Mouse (Mus musculus) CD4-positive, CD25-positive, alpha-beta regulatory T cell, adult 2 months (primary cell): ENCODE data around the gene Gm11639.
"Not testable (repeated sequence)": the region's sequence is repeated elsewhere in the genome, so short reads cannot be mapped to it uniquely, and the experiment has no call there.

ENCODE experiments used
- DNase-seq: peaks from one replicate; pipeline ENCODE4 v3.0.0-alpha.2; 2012; ENCODE audit warnings: low read depth, low spot score

Gene Gm11639

GRCm38 (mm10) chr11:105112448-105112847 is 426.9 kb downstream of the Gm11639 start:
- DNase-seq: not testable (repeated sequence)

DNA sequence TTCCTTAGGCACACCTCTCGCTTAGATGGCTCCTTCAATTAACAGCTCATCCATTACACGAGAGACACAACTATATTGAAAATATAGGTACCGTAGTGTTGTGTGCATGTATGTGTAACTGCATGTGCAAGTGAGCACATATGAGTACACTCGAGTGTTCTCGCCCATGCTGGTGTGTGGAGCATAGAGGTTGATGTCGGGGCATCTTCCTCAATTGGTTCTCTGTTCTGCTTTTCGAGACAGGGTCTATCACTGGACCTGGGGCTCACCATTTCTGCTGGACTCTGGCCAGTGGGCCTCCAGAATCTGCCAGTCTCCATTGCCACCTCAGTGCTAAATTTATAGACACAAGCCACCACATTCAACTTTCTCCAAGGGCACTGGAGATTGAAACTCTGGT is 432.3 kb downstream of the Gm11639 start:
- DNase-seq: no peak

GRCm38 (mm10) chr11:105120551-105121061 is 435.1 kb downstream of the Gm11639 start:
- DNase-seq: no peak

GRCm38 (mm10) chr11:105121792-105122191 is 436.3 kb downstream of the Gm11639 start:
- DNase-seq: not testable (repeated sequence)

- DNase-seq: peak; percentile 73
These were observed 438.5 kb downstream of the Gm11639 start for GRCm38 (mm10) chr11:105123986-105124385.

- DNase-seq: peak; percentile 92
These were observed 440.4 kb downstream of the Gm11639 start, which contains the start of gene Mettl2 for GRCm38 (mm10) chr11:105125735-105126519. Mettl2 (plus strand) TSS chr11:105126425.

- DNase-seq: no peak
These were observed 441.1 kb downstream of the Gm11639 start for GRCm38 (mm10) chr11:105126520-105127029.

GRCm38 (mm10) chr11:105135692-105136091 is 450.2 kb downstream of the Gm11639 start:
- no peak for DNase-seq

GRCm38 (mm10) chr11:105137255-105137654 is 451.7 kb downstream of the Gm11639 start:
- not testable (repeated sequence) for DNase-seq

GRCm38 (mm10) chr11:105140512-105140911 is 455.0 kb downstream of the Gm11639 start:
- DNase-seq: not testable (repeated sequence)

DNA sequence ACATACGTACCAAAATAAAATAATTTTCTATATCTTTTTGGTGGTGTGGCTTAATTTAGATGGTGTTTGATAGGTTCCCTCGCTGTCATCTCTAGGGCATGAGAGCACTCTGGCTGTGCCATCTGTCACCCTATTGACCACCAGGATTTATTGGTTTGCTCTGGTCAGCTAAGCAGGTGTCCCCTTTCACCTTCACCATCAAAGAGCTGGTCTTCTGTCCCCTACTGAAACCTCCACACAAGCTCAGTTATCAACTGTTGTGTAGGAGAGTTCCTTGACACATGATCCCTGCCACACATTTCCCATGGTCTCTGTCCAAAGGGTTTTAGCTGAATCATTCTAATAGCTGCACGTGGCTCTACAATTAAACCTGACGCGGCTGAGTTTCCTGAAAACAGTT is 455.6 kb downstream of the Gm11639 start:
- no peak for DNase-seq

DNA sequence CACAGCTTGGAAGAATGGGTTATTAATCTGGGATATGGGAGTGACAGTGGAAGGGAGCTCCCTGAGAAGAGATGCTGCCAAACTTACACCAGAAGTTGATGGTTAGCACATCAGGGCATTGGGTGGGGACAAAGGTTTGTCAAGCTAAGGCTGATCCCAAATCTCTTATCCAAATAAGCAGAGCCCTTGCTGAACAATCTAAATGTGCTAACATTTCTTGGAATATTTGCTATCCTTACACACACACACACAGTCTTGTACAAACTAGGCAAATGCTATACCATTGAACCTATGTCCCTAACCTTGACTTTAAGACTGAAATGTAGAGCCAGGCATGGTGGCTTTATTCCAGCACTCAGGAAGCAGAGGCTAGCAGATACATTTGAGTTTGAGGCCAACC is 458.1 kb downstream of the Gm11639 start:
- DNase-seq: no peak

- no peak for DNase-seq
These were observed 458.6 kb downstream of the Gm11639 start for GRCm38 (mm10) chr11:105144084-105144483.

DNA sequence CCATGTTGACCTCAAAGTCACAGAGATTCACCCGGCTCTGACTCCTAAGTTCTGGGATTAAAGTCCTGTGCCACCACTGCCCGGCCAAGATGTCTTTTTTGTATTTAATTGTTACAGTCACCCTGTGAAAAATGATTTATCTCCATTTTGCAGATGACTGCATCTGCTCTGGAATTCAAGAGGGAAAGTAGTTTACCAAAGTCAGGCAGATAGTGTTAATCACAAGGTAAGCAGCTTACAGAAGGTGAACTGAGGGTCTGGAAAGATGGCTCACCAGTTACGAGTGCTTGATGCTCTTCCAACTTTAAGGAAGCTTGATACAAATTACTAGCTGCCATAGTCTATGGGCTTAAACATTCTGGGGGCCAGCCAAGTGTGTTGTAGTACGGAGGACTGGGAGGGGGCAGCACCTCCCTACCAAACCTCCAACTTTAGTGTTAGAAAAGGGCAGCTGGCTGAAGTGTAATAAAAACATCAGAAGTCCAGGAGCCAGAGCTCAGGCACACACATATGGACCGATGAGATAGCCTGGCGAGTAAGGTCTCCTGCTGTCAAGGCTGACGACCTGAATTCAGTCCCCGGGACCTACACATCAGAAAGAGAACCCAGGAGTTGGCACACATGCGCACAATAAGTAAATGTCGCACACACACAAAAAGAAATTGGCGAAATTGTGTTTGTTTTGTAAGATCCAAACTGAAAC is 459.2 kb downstream of the Gm11639 start:
- DNase-seq: no peak

DNA sequence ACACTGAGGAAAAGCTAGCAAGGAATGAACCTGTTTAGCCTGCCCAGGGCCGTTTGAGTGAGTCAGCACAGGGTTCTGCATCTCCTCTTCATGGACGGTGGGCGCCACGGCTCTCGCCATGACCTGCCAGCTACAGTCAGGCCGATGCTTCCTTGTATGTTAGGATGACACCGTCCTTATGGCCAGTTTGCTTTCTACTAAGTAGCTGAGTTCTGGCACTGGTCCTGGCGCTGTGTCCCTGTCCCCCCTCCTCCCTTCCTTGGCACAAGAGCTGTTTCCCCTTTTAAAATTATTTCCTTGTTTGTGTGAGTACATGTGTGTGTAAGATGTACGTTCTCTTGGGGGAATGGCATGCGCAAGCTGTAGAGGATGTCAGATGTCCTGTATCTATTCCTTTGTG is 459.7 kb downstream of the Gm11639 start:
- no peak for DNase-seq

DNA sequence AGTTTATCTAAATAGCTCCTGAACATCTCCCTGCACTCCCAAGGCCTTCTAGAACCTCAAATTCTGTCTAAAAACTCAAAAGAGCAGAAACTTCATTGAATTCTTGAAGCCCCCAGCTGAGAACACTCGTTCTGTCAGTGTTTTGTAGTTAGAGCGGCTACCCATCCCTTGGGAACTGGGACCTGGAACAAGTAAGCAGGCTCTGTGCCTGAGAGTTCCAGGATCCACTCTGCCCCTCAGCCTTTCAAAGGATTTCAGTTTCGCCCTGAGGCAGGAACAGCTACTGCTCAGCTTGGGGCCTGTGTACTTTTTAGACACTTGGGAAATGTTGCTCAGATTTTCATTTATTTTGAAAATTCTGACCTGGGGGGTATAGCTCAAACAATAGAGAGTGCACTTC is 461.1 kb downstream of the Gm11639 start, which contains the start of gene Gm10842:
Gm10842 (plus strand) TSS at position 301 of the 400 bp plus-strand sequence.
- DNase-seq: no peak

DNA sequence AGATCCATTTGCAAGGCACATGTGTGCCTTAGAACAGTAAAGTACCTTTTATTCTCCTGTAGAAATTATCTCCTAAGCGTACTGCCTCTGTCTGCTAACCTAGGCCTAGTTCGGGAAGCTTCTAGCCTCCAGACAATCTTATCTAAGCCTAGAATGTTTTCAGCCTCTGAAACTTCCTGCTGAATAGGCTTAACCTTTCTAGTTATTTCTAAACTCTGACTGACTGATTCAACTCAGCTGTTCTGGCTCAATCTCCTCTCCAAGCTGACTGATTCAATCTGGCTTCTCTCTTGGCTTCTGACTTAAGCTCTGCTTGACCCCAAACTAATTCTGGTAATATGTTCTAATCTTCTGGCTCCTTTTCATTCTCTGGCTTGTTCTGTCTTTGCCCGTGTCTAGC is 463.8 kb downstream of the Gm11639 start:
- no peak for DNase-seq

- peak; percentile 51 for DNase-seq
These were observed 464.3 kb downstream of the Gm11639 start for GRCm38 (mm10) chr11:105149766-105150165.

GRCm38 (mm10) chr11:105150691-105151090 is 465.2 kb downstream of the Gm11639 start:
- peak; percentile 25 for DNase-seq

- DNase-seq: peak; percentile 51
These were observed 465.9 kb downstream of the Gm11639 start for GRCm38 (mm10) chr11:105151226-105152016.

DNA sequence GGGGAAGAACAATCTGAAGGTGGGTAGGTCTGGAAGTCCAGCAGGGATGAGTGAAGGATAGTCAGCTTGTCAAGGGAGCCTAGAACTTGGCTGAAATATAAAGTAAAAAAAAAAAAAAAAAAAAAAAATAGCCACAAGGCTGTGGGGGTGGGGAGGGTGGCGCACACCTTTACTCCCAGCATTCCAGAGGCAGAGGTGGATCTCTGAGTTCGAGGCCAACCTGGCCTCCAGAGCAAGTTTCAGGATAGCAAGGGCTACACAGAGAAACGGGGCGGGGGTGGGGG is 466.5 kb downstream of the Gm11639 start:
- no peak for DNase-seq
